Mouse (Mus musculus): ENCODE results near the gene Rag1.

Gene Rag1

DNA sequence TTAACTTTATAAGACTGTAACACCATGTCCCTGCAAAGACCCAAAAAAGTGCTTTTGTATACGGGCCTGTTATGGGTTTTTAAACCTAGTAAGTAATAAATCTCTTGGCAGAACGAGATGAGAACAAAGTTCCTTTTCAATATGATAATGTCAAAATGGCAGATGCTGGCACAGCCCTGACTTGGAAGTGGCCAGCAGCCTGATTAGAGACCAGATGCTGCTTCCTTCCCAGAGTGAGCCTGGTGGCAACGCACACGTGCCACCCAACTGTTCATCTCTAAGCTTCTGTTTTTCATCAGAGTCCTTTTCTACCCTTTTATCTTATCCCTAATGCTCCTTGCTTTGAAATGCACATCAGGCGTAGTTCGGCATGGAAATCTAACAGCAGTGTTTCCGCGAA, 57.9 kb downstream of the Rag1 start:
- peak; percentile 21 for DNase-seq (ENCODE audit: low spot score)

Measured in embryo, embryonic 10.5 days (tissue).